Comparison of ENCODE assay signal across 25 mouse cellular contexts in genomic region chr10:81076356-81076755, GRCm38 (mm10). TPM values are rescaled to one million over a fixed set of nuclear protein-coding genes. Genes with fewer than 3 reads are reported as not detected.
"Had no signal": no experiment of that assay in that cellular context is flagged by ENCODE, and none has a peak within 500 bp of the region (broad histone marks: within the 10 kb centered on the region; RNA-seq: fewer than 3 reads in every experiment).

No protein-coding gene starts in this region.

- ATAC-seq: hindbrain, embryonic 16.5 days; inflammation-experienced regulatory T-cells, adult 6 months; intestine, embryonic 16.5 days had no signal

- H3K4me1 ChIP-seq: heart, embryonic 12.5 days; hindbrain, embryonic 12.5 days had no signal

- DNase-seq: gastrocnemius, postnatal 10 days; heart, adult 18-20 months; heart, postnatal 10 days; heart, postnatal 4 days; kidney, adult 11 months; kidney, adult 2 months; kidney, adult 9 months; kidney, postnatal 14 days; kidney, postnatal 36 days; layer of hippocampus, adult 9-11 months; layer of hippocampus, postnatal 36 days; left cerebral cortex, postnatal 4 days; liver, embryonic 13.5 days had no signal

- H3K4me2 ChIP-seq: heart, embryonic 12.5 days; hindbrain, embryonic 12.5 days; hindbrain, embryonic 14.5 days; kidney, embryonic 15.5 days; limb, embryonic 13.5 days; limb, embryonic 15.5 days; liver, embryonic 13.5 days had no signal

- H3K9ac ChIP-seq: heart, embryonic 12.5 days; hindbrain, embryonic 12.5 days; hindbrain, embryonic 14.5 days; kidney, embryonic 15.5 days; limb, embryonic 13.5 days; limb, embryonic 15.5 days; liver, embryonic 13.5 days had no signal

- H3K27ac ChIP-seq: heart, embryonic 10.5 days; hindbrain, embryonic 10.5 days; hindbrain, embryonic 12.5 days; hindbrain, embryonic 14.5 days; kidney, embryonic 15.5 days; kidney, postnatal 0 days; limb, embryonic 13.5 days; limb, embryonic 15.5 days; liver, embryonic 13.5 days had no signal

- H3K9me3 ChIP-seq: heart, embryonic 10.5 days; heart, embryonic 12.5 days; hindbrain, embryonic 10.5 days; hindbrain, embryonic 12.5 days; kidney, embryonic 15.5 days; limb, embryonic 13.5 days; limb, embryonic 15.5 days; liver, embryonic 13.5 days had no signal

- H3K4me3 ChIP-seq: heart, embryonic 10.5 days; heart, embryonic 12.5 days; hindbrain, embryonic 10.5 days; hindbrain, embryonic 12.5 days; kidney, embryonic 15.5 days; limb, embryonic 13.5 days; limb, embryonic 15.5 days; liver, embryonic 13.5 days had no signal

- H3K27me3 ChIP-seq: heart, embryonic 12.5 days; hindbrain, embryonic 12.5 days; kidney, embryonic 15.5 days; limb, embryonic 13.5 days; limb, embryonic 15.5 days; liver, embryonic 13.5 days had no signal

RNA-seq across cellular contexts. Expression of gene Creb3l3, which starts 22.3 kb away (rescaled TPM):
- polyA plus RNA-seq: inflammation-experienced regulatory T-cells, adult 6 months had no signal
